19 mouse cellular contexts compared by ENCODE assay signal in the genomic region with DNA sequence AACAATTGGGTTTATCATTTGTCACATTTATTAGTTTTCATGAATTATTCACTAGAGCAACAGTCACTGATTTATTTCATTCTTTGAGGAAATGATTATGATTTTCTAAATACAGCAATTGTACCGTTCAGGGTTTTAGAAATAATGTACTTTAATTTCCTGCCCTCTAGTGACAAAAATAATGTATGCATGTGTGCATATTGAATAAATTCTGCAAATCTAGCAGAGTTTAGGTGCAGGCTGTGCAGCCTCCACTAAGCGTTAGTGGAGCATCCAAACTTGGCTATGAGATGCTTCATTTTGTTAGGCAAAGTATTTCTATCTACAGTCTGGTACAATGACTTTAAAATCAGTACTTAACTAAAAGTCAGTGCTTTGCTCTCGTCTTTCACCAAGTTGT.
A peak's percentile ranks its signal among the peaks of the same experiment; 100 is the strongest.
DNase-seq lines count a peak whose midpoint lies in the region; ATAC-seq and TF ChIP-seq lines count a peak whose summit lies in the region.
"Had no signal": no experiment of that assay in that cellular context is flagged by ENCODE, and none has a peak within 500 bp of the region (broad histone marks: within the 10 kb centered on the region; RNA-seq: fewer than 3 reads in every experiment).

No protein-coding gene starts in this region.

- TF ChIP-seq EP300 in heart, adult 2 months (IDR thresholded peaks at IDR 0.05; ENCODE audit: insufficient read depth, low read depth, low read length), result no peak

- no peaks in the 10 kb centered on the region for H3K36me3 ChIP-seq in heart, adult 2 months (ENCODE audit: control insufficient read depth, insufficient read depth, low read length)
- H3K36me3 ChIP-seq in heart, embryonic 10.5 days, result no peaks in the 10 kb centered on the region
- H3K36me3 ChIP-seq: embryonic facial prominence, embryonic 13.5 days; G1E; heart, embryonic 13.5 days had no signal

- 0 out of 2 replicates have a peak, but pooled peaks have one; percentile 9 for TF ChIP-seq CTCF in heart, adult 2 months (IDR thresholded peaks at IDR 0.05)
- TF ChIP-seq CTCF in Patski (IDR thresholded peaks at IDR 0.05), result peak; percentile 46

- DNase-seq in heart, adult 2 months, result no peak
- DNase-seq in heart, embryonic 10.5 days (ENCODE audit: low spot score), result no peak
- peak; percentile 20 for DNase-seq in layer of hippocampus, adult 9-10 months (ENCODE audit: low spot score)
- DNase-seq in layer of hippocampus, adult 18-20 months (ENCODE audit: low spot score in 2 of 2), result no peak
- DNase-seq in 3T3-L1 (ENCODE audit: low read depth, low spot score), result peak; percentile 55
- DNase-seq in Patski (ENCODE audit: low read depth, low spot score), result no peak
- no peak for DNase-seq in MN1 (ENCODE audit: low spot score)
- no peak for DNase-seq in kidney, adult 8-10 months
- DNase-seq: adrenal gland, postnatal 36 days; cerebellum, postnatal 36 days; gastrocnemius, postnatal 36 days; kidney, adult 9 months; liver; lung, adult 2 months; right cerebral cortex, adult 18-20 months had no signal

- 64% methylated on average over 3 of the region's 3 CpGs for whole genome bisulfite sequencing in heart, adult 2 months
- WGBS in heart, embryonic 10.5 days, result 77% methylated on average over 3 of the region's 3 CpGs

- no peaks in the 10 kb centered on the region for H3K4me1 ChIP-seq in heart, adult 2 months (ENCODE audit: control insufficient read depth, insufficient read depth, low read length)
- H3K4me1 ChIP-seq in heart, embryonic 10.5 days, result no peaks in the 10 kb centered on the region
- H3K4me1 ChIP-seq: embryonic facial prominence, embryonic 13.5 days; heart, embryonic 13.5 days had no signal

- intact Hi-C loops in heart, adult 2 months (cut with DNase I), result no loop called here

- H3K79me2 ChIP-seq in heart, adult 2 months (replicated peaks; ENCODE audit: control insufficient read depth, insufficient read depth, low read length), result no peaks in the 10 kb centered on the region

- H3K9me3 ChIP-seq in heart, embryonic 10.5 days, result no peaks in the 10 kb centered on the region
- H3K9me3 ChIP-seq: embryonic facial prominence, embryonic 13.5 days; G1E; heart, embryonic 13.5 days had no signal

- H3K27me3 ChIP-seq in heart, adult 2 months (ENCODE audit: control insufficient read depth, insufficient read depth, low read length), result no peaks in the 10 kb centered on the region
- no peaks in the 10 kb centered on the region for H3K27me3 ChIP-seq in heart, embryonic 10.5 days (ENCODE audit: insufficient read depth, poor library complexity, severe bottlenecking)
- peaks cover 10% of the 10 kb centered on the region for H3K27me3 ChIP-seq in Patski
- H3K27me3 ChIP-seq: embryonic facial prominence, embryonic 13.5 days; heart, embryonic 13.5 days had no signal

- POLR2A ChIA-PET in Patski (lab: Charles Lee), result no interaction called here

- no peak overlapping the region for H3K4me3 ChIP-seq in heart, adult 2 months
- H3K4me3 ChIP-seq in heart, embryonic 10.5 days, result no peak overlapping the region
- H3K4me3 ChIP-seq: embryonic facial prominence, embryonic 13.5 days; heart, embryonic 13.5 days had no signal

- no peak overlapping the region for H3K9ac ChIP-seq in heart, adult 2 months (ENCODE audit: low read depth, low read length)
- H3K9ac ChIP-seq: embryonic facial prominence, embryonic 13.5 days; heart, embryonic 13.5 days had no signal

- in situ Hi-C loops in Patski (cut with MboI; ENCODE audit: low pct_unique_long_range_greater_than_20kb), result loop anchor here (25.0 kb wide), 1 partner anchor 284 kb away; no protein-coding TSS in a partner anchor

- H3K27ac ChIP-seq in heart, adult 2 months, result no peak overlapping the region
- no peak overlapping the region for H3K27ac ChIP-seq in heart, embryonic 10.5 days
- H3K27ac ChIP-seq: embryonic facial prominence, embryonic 13.5 days; heart, embryonic 13.5 days had no signal

- CTCF ChIA-PET in Patski (lab: Charles Lee), result no interaction called here

- ATAC-seq in Patski, result no peak
- ATAC-seq: activated CD4-positive, CD25-positive, alpha-beta regulatory T cell, adult 4 months had no signal

- no peak for TF ChIP-seq POLR2A in heart, adult 2 months (IDR thresholded peaks at IDR 0.05; ENCODE audit: insufficient read depth, low read depth, low read length)

Comparison
In these comparisons a context has a peak if more than half of its experiments do, and no peak if none do; other contexts are left out.
1. DNase-seq: peak in layer of hippocampus, adult 9-10 months (single experiment) and 3T3-L1 (single experiment); none in heart, adult 2 months (0 of 2), heart, embryonic 10.5 days (single experiment), layer of hippocampus, adult 18-20 months (0 of 2), Patski (single experiment), MN1 (single experiment) and kidney, adult 8-10 months (0 of 2).